Mouse (Mus musculus): Measurements from ENCODE around the gene Ttc7b. TPM values are rescaled to one million over a fixed set of nuclear protein-coding genes. Genes with fewer than 3 reads are reported as not detected.

The Ttc7b gene
- polyA plus RNA-seq, 1 experiment: 0.13 TPM

- H3K4me1 ChIP-seq (ENCODE audit: control insufficient read depth): no peaks in the 10 kb centered on the region
- no peak overlapping the region for H3K4me3 ChIP-seq (replicated peaks)
- TF ChIP-seq GATA1 (IDR thresholded peaks at IDR 0.05; ENCODE audit: low read length) (no peak), TAL1 (IDR thresholded peaks at IDR 0.05; ENCODE audit: low read length) (no peak)
- H3K9me3 ChIP-seq (ENCODE audit: control insufficient read depth, low read length): no peaks in the 10 kb centered on the region
- H3K27me3 ChIP-seq (ENCODE audit: control insufficient read depth): no peaks in the 10 kb centered on the region
- H3K36me3 ChIP-seq (ENCODE audit: control insufficient read depth): no peaks in the 10 kb centered on the region; the same call in 1 of the 2 replicates
These were observed 34.4 kb downstream of the Ttc7b start for GRCm38 (mm10) chr12:100486232-100486631.

- Histone ChIP-seq H3K27me3 (ENCODE audit: control insufficient read depth) (no peaks in the 10 kb centered on the region), H3K36me3 (ENCODE audit: control insufficient read depth) (no peaks in the 10 kb centered on the region; the same call in 1 of the 2 replicates), H3K4me3 (replicated peaks) (no peak overlapping the region), H3K9me3 (ENCODE audit: control insufficient read depth, low read length) (no peaks in the 10 kb centered on the region), H3K4me1 (ENCODE audit: control insufficient read depth) (no peaks in the 10 kb centered on the region)
- TF ChIP-seq GATA1 (IDR thresholded peaks at IDR 0.05; ENCODE audit: low read length): no peak
- no peak for TF ChIP-seq TAL1 (IDR thresholded peaks at IDR 0.05; ENCODE audit: low read length)
These were observed 37.6 kb downstream of the Ttc7b start for GRCm38 (mm10) chr12:100483054-100483453.

- Histone ChIP-seq H3K9me3 (ENCODE audit: control insufficient read depth, low read length) (no peaks in the 10 kb centered on the region), H3K4me1 (ENCODE audit: control insufficient read depth) (no peaks in the 10 kb centered on the region), H3K4me3 (replicated peaks) (no peak overlapping the region), H3K36me3 (ENCODE audit: control insufficient read depth) (no peaks in the 10 kb centered on the region; the same call in 1 of the 2 replicates), H3K27me3 (ENCODE audit: control insufficient read depth) (no peaks in the 10 kb centered on the region)
- TF ChIP-seq GATA1 (IDR thresholded peaks at IDR 0.05; ENCODE audit: low read length): no peak
These were observed 38.4 kb downstream of the Ttc7b start for GRCm38 (mm10) chr12:100482255-100482654.

GRCm38 (mm10) chr12:100481443-100482026 is 39.1 kb downstream of the Ttc7b start:
- Histone ChIP-seq H3K36me3 (ENCODE audit: control insufficient read depth) (no peaks in the 10 kb centered on the region; the same call in 1 of the 2 replicates), H3K9me3 (ENCODE audit: control insufficient read depth, low read length) (no peaks in the 10 kb centered on the region), H3K4me1 (ENCODE audit: control insufficient read depth) (no peaks in the 10 kb centered on the region), H3K27me3 (ENCODE audit: control insufficient read depth) (no peaks in the 10 kb centered on the region), H3K4me3 (replicated peaks) (no peak overlapping the region)
- TF ChIP-seq TAL1 (IDR thresholded peaks at IDR 0.05; ENCODE audit: low read length): no peak
- no peak for TF ChIP-seq GATA1 (IDR thresholded peaks at IDR 0.05; ENCODE audit: low read length)

GRCm38 (mm10) chr12:100480642-100481442 is 39.8 kb downstream of the Ttc7b start:
- Histone ChIP-seq H3K36me3 (ENCODE audit: control insufficient read depth) (no peaks in the 10 kb centered on the region; the same call in 1 of the 2 replicates), H3K4me3 (replicated peaks) (no peak overlapping the region), H3K9me3 (ENCODE audit: control insufficient read depth, low read length) (no peaks in the 10 kb centered on the region), H3K27me3 (ENCODE audit: control insufficient read depth) (no peaks in the 10 kb centered on the region), H3K4me1 (ENCODE audit: control insufficient read depth) (no peaks in the 10 kb centered on the region)
- no peak for TF ChIP-seq GATA1 (IDR thresholded peaks at IDR 0.05; ENCODE audit: low read length)
- TF ChIP-seq TAL1 (IDR thresholded peaks at IDR 0.05; ENCODE audit: low read length): no peak

- Histone ChIP-seq H3K9me3 (ENCODE audit: control insufficient read depth, low read length) (no peaks in the 10 kb centered on the region), H3K4me1 (ENCODE audit: control insufficient read depth) (no peaks in the 10 kb centered on the region), H3K4me3 (replicated peaks) (no peak overlapping the region), H3K27me3 (ENCODE audit: control insufficient read depth) (no peaks in the 10 kb centered on the region), H3K36me3 (ENCODE audit: control insufficient read depth) (no peaks in the 10 kb centered on the region; the same call in 1 of the 2 replicates)
- TF ChIP-seq GATA1 (IDR thresholded peaks at IDR 0.05; ENCODE audit: low read length): no peak
- no peak for TF ChIP-seq TAL1 (IDR thresholded peaks at IDR 0.05; ENCODE audit: low read length)
These were observed 40.6 kb downstream of the Ttc7b start for GRCm38 (mm10) chr12:100479892-100480621.

- no peaks in the 10 kb centered on the region for H3K4me1 ChIP-seq (ENCODE audit: control insufficient read depth)
- H3K36me3 ChIP-seq (ENCODE audit: control insufficient read depth): no peaks in the 10 kb centered on the region; the same call in 1 of the 2 replicates
- no peak for TF ChIP-seq GATA1 (IDR thresholded peaks at IDR 0.05; ENCODE audit: low read length)
- no peak for TF ChIP-seq TAL1 (IDR thresholded peaks at IDR 0.05; ENCODE audit: low read length)
- no peak overlapping the region for H3K4me3 ChIP-seq (replicated peaks)
- no peaks in the 10 kb centered on the region for H3K27me3 ChIP-seq (ENCODE audit: control insufficient read depth)
- no peaks in the 10 kb centered on the region for H3K9me3 ChIP-seq (ENCODE audit: control insufficient read depth, low read length)
These were observed 41.3 kb downstream of the Ttc7b start for GRCm38 (mm10) chr12:100479270-100479869.

- Histone ChIP-seq H3K9me3 (ENCODE audit: control insufficient read depth, low read length) (no peaks in the 10 kb centered on the region), H3K4me3 (replicated peaks) (no peak overlapping the region), H3K4me1 (ENCODE audit: control insufficient read depth) (no peaks in the 10 kb centered on the region), H3K36me3 (ENCODE audit: control insufficient read depth) (no peaks in the 10 kb centered on the region; the same call in 1 of the 2 replicates), H3K27me3 (ENCODE audit: control insufficient read depth) (no peaks in the 10 kb centered on the region)
- TF ChIP-seq TAL1 (IDR thresholded peaks at IDR 0.05; ENCODE audit: low read length): no peak
- TF ChIP-seq GATA1 (IDR thresholded peaks at IDR 0.05; ENCODE audit: low read length): no peak
These were observed 42.0 kb downstream of the Ttc7b start for GRCm38 (mm10) chr12:100478615-100479014.

Data from erythroblast, embryonic 14.5 days (primary cell).